Mouse (Mus musculus) spleen, adult 2 months (tissue): Measurements from ENCODE around the gene Cylc1.

Experiments
- CTCF ChIP-seq: fragments of 200-500 bp; IDR thresholded peaks from 2 replicates; pipeline ENCODE4 v1.5.1; 2011; ENCODE audit warnings: mild to moderate bottlenecking, inconsistent platforms; ENCODE audit not compliant: insufficient read depth, insufficient read length, insufficient replicate concordance; ENCODE audit errors: extremely low read depth
- POLR2A ChIP-seq: fragments of 200-500 bp; IDR thresholded peaks from 2 replicates; pipeline ENCODE4 v1.6.1; 2011; ENCODE audit warnings: low read depth, low read length, inconsistent platforms

DNA sequence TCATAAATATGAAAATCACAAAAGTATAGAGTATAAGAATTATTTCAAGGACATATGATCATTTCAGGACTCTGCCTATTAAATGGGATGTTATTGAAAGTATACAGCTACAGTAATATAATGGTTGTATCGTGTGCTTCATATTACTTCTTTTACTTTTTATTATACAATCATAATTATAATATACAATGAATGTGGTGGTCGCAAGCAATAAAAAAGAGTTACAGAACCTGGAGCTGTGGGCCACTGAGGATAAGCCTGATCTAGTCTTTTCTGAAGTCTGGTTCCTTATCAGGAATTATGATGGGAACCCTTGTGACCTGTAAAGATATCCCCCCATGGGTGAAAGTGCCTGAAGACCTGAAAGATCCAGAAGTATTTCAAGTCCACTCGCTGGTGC lies 57.8 kb downstream of the Cylc1 start, which contains the start of gene Gm10112:
- TF ChIP-seq CTCF (no peak), POLR2A (no peak)
